Mouse (Mus musculus): ENCODE results near the gene Mas1. TPM values are rescaled to one million over a fixed set of nuclear protein-coding genes. Genes with fewer than 3 reads are reported as not detected.

Mas1 gene
- polyA plus RNA-seq, 1 experiment, result 0.33 TPM

DNA sequence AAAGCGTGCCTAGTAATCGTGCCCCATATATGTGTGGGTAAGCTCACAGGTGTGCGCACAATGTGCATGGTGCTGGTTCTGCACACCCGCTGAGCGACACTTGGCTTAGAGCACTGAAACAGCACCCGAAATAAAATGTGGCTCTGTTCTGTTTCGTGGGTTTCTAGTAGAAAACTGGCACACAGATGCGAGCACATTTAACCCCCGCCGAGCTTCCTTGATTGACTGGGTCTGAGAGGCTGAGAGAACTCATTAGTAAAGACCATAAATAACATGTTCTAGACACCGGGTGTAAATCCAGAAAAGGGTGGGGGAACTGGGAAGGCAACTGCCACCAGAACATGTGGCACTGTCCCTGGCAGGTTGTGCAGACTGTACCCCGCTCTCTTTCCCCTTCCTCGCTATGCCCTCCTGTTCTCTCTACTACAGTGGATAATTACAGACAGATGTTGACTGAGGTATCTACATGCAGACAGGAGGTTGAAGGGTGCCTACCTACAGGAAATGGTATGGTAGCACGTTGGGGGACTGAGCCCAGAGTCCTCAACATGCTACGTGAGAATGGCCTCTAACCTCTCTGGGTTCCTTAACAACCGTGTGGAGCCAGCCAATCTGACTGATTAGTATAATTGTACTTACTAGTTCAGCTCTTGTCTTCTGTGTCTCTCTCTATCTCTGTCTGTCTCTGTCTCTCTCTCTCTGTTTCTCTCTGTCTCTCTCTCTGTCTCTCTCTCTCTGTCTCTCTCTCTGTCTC lies 4.5 kb upstream of the Mas1 start:
- DNase-seq (ENCODE audit: low spot score), result no peak

DNA sequence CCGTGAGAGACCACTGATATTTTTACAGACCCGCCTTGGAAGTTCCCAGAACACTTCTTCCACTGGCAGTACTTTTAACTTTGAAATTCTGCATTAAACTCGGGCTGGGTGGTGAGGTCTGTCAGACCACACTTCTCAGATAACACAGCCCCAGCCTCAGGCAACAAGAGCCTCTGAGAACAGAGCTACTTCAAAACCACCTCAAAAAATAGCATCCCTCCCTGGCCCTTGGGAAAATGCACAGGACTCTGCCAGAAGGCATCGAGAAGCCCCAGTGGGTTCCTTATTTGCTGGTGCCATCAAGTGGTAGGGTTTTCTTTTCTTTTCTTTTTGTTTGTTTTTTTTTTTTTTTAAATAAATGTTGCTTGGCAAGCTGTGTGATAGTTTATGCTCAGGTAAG lies 697 bp upstream of the Mas1 start:
- DNase-seq (ENCODE audit: low spot score), result no peak

DNA sequence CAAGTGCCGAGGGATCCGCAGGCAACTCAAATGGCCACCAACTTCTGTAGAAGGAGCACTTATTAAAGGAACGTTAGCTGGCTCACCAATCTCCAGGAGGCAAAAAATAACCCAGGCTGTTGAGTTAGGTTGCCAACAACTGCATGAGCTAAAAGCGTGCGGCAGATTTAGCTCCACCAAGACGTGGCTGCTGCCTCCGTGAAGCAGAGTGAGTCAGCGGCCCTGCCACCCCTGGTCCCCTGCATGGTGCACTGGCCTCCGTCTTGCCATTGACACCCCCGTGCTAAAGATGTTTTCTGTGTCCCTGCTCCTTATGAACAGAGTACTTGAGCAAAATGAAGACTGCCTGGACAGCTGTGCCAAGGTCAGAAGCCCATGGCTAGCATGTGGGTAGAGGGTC lies 1.1 kb downstream of the Mas1 start:
- DNase-seq (ENCODE audit: low spot score), result no peak

DNA sequence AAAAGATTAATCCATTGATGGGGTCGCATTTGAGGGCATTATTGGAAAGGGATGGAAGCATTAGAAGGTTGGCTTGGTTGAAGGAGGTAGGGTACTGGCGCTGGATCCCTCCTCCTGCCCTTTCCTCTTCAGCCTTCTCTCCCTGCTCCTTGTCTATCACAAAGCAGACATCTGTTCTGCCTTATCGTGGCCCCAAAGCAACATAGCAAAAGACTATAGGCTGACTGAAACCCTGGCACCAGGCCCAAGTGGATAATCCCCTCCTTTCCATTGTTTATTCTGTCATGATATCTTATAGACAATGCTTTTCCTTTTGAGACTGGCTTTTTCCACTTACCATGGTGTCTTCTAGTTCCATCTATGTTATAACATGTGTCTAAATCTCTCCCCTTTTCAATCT lies 2.5 kb downstream of the Mas1 start:
- DNase-seq (ENCODE audit: low spot score), result no peak

DNA sequence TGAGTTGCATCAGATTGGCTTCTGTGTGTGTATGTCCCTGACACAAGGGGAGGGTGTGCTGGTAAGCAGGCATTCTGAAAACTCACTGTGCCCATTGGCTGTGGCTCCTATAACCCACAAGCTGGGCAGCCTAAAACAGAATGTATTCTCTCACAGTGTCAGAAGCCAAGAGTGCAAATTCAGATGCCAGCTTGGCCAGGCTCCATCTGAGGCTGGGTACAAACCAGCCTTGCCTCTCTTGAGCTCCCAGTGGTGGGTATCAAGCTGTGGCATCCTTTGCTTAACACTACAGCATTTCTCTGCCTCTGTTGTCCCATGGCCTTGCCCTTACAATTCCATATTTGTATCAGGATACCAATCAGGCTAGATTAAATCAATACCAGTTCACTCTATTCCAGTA lies 3.8 kb downstream of the Mas1 start:
- no peak for DNase-seq (ENCODE audit: low spot score)

DNA sequence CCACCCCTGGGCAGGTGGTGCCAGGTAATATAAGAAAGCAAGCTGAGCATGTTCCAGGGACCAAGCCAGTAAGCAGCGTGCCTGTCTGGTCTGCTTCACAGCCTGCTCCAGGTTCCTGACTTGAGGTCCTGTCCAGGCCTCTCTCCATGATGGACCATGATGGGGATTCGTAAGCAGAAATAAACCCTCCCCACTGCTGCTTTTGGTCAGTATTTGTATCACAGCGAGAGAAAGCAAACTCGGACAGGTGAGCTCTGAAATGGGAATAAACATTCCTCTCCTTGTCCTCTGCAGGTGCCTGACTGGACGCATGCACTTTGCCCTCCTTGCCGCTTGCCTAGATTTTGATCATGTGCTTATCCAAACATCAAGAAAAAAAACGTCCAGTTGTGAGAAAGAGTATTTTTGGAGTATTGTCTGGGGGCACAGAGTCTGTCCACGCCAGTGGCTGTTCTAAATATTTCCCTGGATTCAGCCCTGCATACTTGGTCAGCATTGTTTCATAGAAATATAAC lies 8.9 kb downstream of the Mas1 start:
- DNase-seq (ENCODE audit: low spot score), result no peak

DNA sequence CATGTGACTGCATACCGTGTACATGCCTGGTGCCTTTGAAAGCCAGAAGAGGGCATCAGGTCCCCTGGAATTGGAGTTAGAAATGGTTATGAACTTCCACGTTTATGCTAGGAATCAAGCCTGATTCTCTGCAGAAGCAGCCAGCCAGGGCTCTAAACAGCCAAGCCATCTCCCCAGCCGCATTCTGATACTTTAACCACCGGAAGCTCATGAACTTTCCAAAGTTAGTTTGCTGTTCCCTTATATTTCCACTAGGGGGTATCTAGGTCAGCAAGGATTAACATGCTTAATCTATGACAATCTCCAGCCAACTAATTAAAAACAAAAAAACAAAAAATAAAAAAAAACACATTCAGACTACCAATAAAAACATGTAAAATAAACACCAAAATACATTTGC lies 9.9 kb downstream of the Mas1 start:
- DNase-seq (ENCODE audit: low spot score), result no peak

DNA sequence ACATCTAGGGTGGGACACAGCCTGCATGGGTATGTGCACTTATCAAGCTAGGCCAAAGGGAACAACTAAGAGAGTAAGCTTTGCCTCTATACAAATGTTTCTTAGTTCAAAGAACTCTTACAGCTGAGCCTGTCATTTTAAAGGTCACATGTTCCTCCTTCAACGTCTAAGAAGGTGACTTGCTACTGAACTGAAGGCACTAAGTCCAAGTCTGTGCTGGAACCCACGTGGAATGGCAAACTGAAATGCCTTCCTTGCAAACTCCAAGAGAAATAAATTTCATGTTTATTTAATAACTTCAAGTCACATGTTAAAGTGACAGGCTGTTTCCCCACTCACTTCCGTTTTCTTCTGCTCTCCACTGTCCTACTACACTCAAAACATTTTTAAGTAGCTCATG lies 10.5 kb downstream of the Mas1 start:
- no peak for DNase-seq (ENCODE audit: low spot score)

DNA sequence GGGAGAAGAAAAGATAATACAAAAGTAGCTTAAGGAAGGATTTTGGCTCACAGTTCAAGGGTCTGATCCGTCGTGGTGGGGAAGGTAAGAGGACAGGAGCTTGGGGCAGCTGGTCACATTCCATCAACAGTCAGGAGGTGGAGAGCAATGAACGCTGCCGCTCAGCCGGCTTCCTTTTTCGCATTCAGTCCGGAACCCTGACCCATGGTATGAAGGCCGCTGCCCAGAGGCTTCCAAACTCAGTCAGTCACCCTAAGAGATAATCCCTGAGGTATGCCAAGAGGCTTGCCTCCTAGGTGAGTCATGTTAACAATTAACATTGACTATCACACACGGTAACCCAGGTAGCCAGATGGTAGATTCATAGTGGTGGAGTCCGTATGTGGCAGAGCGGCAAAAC lies 13.6 kb downstream of the Mas1 start:
- no peak for DNase-seq (ENCODE audit: low spot score)

DNA sequence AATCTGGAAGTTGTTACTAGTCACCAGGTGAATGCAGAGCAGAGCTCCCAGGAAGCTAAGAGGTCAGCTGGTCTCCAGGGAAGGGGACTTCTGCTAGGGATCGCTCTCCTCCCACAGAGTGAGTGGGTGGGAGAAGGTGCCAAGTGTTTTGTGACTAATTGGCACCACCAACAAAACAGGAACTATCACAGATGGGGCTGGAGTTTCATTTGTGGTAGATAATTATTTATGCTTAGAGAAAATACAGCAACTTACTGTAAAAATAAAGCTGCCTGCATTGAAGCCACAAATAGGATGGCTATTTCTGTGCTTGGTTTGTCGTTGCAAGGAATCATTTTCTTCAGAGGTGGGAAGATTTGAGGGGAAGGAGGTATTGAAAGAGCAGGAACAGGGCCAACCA lies 14.1 kb downstream of the Mas1 start:
- no peak for DNase-seq (ENCODE audit: low spot score)

DNA sequence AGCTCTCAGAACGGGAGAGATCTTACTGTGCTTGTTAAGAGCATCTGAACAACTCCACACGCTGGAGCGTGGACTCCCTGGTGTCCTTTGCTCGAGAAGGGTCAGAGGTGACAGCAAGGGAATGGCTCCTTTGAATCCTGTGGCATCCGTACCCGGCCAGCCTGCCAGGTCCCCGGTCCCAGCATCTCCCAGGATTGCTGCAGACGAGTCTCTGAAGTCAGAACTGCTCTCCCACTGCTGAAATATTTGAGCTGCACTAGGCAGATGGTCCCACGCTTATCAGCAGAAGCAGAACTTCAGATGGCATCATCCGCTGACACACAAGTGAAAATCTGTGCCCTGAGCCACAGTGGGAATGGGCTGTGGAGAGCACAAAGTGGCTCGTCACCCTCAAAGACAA lies 16.3 kb downstream of the Mas1 start:
- DNase-seq (ENCODE audit: low spot score), result no peak

DNA sequence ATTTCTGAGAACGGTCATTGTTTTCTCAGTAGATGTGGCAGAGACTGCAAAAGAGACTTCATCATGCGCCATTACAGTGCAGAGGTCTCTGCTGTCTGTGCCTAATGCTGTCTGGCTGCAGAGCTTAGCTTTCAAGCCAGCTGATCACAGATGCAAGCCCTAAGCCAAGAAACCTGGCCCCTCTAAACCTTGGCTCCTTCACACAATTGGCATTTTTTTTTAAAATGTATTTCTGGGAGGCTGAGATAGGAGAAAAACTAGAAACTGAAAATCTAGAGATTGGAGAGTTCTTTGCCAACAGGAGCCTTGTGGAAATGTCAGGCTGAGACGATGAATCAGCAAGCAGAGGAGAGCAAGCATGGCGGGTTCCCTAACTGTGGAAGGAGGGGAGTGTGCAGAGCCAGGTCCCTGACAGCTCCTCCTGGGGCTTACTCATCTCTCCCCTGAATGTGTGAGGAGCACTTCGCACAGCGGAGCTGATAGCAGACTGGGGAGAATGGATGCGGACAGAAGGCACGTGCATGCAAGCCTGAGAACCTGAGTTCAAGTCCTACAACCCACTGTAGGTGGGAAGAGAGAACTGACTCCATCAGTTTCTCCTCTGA lies 18.1 kb downstream of the Mas1 start:
- no peak for DNase-seq (ENCODE audit: low spot score)

DNA sequence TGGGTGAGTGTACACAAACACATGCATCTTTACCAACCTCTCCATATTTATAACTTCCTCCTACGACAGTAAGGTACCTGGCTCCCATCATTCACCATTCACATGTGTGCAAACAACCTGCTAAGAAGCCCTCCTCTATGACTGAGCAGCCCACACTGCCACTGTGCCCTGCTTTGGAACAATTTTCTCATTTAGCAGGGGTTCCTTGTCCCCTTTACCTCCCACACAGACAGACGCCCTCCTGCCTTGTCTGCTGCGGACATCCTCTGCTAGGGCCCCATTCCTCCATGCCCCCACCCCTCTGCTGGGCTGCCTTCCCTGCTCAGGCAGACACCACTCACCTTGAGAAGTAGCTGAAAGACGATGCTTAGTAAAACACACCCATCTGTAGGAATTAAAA lies 20.2 kb downstream of the Mas1 start:
- no peak for DNase-seq (ENCODE audit: low spot score)

DNA sequence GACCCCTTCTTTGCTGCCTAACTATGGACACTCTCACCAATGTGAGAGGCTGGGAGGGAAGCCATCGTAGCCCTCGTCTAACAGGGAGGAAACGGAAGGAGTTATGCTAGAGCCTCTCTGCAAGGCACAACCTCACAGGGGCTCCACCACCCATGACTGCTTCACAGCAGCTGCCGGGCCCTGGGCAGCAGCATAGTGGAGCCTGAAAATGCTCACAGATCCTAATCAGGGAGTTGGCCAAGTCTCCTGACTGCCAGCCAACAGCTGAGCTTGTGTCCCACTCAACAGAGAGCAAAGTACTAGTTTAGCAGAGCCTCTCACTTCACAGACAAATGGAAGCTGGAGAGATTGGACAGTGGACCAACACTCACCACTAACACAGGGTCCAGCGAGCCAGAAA lies 21.5 kb downstream of the Mas1 start:
- no peak for DNase-seq (ENCODE audit: low spot score)

DNA sequence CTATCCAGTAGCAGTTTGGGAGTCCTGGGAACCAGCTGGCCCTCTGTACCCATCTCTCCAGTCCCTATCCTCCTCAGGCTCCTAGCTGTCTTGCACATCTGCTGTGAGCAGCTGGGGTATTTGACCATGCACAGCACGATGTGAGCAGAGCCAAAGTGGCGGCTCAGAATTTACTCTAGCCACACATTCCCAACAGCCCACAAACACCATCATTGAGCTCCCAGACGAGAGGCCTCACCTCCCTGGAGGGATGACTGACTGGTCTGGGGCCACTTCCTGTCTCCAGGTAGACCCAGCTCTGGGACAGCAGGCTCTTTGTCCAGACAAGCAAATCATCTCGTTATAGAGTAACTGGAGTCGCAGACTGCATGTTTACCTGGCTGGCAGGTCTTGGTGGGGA lies 22.1 kb downstream of the Mas1 start:
- no peak for DNase-seq (ENCODE audit: low spot score)

DNA sequence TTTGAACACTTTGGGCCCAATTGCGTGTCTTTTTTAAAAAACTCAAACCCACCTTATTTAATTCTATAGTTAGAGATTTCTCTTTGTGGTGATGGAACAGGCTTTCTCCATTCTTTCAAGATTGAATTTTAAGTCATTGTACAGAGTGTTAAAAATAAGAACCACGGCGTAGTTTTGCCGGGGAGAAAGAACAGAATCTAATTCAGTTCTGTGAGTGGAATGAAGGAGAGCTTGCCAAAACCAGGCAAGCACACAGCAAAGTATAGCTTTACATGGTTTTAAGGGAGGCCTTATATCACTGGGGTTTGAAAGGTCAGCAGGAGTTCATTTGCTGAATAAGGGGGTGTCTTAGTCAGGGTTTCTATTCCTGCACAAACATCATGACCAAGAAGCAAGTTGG lies 23.4 kb downstream of the Mas1 start:
- DNase-seq (ENCODE audit: low spot score), result no peak

DNA sequence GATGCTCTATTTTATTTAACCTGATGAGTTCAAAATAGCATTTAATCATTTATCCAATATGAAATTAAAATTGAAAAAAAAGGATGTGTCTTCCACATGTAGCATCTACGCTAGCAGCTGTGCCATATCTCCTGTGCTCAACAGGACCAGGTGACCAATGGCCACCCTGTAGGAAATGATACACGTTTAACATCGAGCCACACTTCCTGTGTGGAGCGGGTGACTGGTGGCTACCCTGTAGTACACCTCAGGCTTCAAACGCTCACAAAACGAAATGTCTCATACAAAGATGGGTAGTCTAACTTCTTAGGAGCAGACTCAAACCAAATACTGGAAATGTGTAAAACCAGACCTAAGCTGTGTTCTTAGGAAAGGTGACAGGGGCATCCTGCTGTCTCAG lies 24.1 kb downstream of the Mas1 start:
- no peak for DNase-seq (ENCODE audit: low spot score)

DNA sequence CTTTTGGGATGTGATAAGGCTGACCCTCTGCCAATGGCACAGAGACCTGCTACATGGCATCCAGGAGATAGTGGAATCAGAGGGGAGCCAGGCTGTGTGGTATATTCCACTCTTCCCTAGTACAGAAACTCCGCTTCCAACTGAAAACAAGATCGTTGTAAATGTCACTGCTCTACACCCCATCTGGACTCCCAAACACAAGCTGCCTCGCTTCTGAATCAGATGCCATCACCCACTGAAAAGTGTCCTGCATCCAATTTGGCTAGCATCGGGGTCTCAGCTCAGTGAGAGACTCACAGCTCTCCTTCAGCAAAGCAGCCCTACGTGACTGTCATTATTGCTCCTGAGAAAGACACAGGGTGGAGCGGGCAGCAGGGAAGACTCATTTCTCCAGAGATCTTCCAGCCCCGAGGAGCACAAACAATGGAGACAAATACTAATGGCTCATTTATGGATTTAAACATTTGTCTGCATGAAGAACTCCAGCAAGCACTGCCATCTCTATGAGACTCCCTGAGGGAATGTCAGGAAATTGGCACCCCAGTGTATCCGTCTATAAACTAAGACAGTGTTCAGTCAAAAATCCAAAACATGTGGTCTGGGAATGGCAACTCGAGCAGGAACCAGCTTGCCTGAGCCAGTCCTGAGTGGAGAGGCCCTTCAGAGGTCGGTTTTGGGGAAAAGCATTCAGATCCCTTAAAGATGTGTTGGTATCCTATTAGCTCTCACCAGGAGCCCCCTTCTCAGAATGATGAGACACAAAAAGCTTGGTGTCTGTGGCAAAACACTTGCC lies 28.3 kb downstream of the Mas1 start:
- no peak for DNase-seq (ENCODE audit: low spot score)

DNA sequence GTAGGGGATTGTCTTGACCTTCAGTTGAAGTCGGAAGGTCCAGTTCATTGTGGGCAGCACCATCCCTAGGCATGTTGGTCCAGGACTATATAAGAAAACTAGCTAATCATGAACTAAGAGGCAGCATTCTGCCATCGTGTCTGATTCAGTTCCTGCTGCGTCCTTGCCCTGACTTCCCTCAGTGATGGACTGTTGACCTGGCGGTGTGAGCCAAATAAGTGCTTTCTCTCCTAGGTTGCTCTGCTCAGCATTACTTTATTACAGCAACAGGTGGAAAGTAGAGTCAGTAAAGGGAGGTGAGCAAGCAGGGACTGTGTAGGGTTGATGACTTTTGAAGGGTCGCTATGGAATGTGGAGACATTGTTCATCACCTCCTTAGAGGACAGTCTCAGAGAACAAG lies 32.2 kb downstream of the Mas1 start:
- no peak for DNase-seq (ENCODE audit: low spot score)

DNA sequence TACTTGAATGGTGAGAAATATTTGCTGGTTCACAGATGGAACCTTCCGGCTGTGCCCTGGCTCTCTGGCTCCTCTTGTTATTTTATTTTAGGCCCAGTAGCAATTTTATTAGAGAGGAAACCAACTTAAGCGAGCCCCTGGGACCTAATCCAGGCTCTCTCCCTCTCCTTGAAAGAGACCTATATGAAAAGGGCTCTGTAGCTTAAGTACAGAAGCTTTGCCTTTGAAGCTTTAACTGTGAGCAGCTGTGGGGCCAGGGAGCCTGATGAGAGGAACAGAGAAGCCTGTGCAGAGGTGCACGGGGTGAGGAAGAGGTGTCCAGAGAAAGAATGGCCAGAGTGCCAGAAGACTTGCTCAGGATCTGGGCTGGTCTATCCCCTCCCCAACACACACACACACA lies 33.1 kb downstream of the Mas1 start:
- DNase-seq (ENCODE audit: low spot score), result no peak

DNA sequence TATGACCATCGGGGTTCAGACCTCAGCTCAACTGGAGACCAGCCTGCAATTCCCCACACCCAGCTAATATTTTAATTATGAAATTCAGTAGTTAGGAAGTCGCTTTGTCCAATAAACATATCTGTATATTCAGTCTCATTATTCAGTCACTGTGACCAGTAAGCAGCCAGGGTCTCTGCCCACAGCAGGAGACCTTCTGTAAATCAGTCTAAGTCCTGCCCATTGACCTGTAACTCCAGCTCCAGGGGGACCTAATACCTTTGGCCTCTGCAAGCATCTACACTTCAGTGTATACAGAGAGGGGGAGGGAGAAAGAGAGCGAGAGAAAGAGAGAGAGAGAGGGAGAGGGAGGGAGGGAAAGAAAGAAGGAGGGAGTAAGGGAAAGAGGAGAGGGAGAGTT lies 33.6 kb downstream of the Mas1 start:
- DNase-seq (ENCODE audit: low spot score), result no peak

DNA sequence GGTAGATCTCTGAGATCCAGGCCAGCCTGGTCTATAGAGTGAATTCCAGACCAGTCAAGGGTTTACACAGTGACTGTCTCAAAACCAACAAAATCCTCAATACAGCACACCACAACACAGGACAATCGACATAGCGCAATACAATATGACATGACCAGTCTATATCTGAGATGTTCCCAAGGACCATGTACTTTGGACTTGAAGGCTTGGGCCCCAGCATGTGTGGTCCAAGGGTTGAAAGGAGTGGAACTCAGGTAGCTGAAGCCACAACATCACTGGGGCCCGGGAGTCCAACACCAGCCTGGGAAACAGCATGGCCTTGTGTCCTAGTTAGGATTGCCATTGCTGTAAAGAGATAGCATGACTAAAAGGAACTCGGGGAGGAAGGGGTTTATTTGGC lies 35.3 kb downstream of the Mas1 start:
- no peak for DNase-seq (ENCODE audit: low spot score)

DNA sequence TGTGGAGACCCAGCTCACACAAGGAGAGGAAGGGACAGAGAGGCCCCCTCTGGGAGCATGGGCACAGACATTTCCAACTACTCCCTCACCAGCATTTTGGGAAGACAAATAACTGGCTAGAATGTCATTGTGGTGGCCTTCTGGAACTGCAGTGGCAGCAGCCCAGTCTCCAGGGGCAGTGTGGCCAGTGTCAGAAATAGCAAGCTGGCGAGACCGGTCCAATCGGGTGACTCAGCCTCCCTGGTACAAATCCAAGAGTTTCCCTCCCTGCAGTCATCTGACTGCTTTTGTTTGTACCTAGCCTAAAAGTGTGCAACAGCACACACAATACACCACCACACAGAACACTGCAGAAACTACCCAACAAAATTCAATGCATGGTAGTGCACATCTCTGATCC lies 35.7 kb downstream of the Mas1 start:
- no peak for DNase-seq (ENCODE audit: low spot score)

Measured in urinary bladder, adult 2 months (tissue).